Mouse (Mus musculus): ENCODE measurements at regions not wholly inside any gene's neighbourhood (a gene's known extent, or its start where the extent isn't known, plus 50 kb on each side); places are given as distances from the start of the nearest gene placed in this dataset.

DNA sequence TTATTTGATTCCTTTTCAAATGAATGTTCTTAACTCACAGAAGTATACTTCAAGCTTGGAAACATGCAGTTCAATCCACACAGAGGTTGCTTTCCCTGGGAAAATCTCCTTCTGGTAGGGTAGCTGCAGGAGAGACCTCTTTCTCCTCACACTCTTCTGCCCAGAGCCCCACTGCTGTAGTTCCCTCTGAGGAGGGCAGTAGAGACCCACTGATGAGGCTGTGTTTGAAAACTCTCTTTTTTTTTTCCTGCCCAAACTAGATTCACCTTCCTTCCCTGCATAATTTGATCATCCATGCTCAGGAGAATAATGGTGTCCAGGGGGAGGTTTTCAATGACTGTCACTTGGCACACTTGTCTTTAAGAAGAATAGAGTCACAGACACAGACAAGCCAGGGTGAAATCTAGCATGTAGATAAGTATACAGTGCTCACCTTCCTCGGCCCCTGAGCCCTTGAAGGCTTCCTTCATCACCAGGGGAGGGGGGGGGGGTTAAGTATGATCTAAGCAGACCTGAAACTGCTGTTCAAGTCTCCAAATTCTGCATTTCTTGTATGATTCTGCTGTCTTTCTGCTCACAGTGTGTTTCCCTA lies 457.3 kb upstream of the Nrsn1 start:
- H3K4me2 ChIP-seq (replicated peaks; ENCODE audit: low read depth): no peak overlapping the region
- no peak overlapping the region for H3K4me3 ChIP-seq (ENCODE audit: low read depth, low read length)
- H3K27me3 ChIP-seq (replicated peaks; ENCODE audit: control insufficient read depth, insufficient read depth, low read length): no peaks in the 10 kb centered on the region
- no peaks in the 10 kb centered on the region for H3K9me3 ChIP-seq (ENCODE audit: control insufficient read depth)
- ATAC-seq: no peak
- H3K9ac ChIP-seq (ENCODE audit: low read depth, low read length): no peak overlapping the region
- peak; percentile 58 for TF ChIP-seq CTCF (IDR thresholded peaks at IDR 0.05; ENCODE audit: low read depth)
- no peaks in the 10 kb centered on the region for H3K36me3 ChIP-seq (ENCODE audit: control insufficient read depth, insufficient read depth)
- 57% methylated on average over 1 of the region's 1 CpGs for WGBS
- no peaks in the 10 kb centered on the region for H3K4me1 ChIP-seq (replicated peaks; ENCODE audit: control insufficient read depth, insufficient read depth, low read length)
- no peak overlapping the region for H3K27ac ChIP-seq (ENCODE audit: low read depth, low read length)

DNA sequence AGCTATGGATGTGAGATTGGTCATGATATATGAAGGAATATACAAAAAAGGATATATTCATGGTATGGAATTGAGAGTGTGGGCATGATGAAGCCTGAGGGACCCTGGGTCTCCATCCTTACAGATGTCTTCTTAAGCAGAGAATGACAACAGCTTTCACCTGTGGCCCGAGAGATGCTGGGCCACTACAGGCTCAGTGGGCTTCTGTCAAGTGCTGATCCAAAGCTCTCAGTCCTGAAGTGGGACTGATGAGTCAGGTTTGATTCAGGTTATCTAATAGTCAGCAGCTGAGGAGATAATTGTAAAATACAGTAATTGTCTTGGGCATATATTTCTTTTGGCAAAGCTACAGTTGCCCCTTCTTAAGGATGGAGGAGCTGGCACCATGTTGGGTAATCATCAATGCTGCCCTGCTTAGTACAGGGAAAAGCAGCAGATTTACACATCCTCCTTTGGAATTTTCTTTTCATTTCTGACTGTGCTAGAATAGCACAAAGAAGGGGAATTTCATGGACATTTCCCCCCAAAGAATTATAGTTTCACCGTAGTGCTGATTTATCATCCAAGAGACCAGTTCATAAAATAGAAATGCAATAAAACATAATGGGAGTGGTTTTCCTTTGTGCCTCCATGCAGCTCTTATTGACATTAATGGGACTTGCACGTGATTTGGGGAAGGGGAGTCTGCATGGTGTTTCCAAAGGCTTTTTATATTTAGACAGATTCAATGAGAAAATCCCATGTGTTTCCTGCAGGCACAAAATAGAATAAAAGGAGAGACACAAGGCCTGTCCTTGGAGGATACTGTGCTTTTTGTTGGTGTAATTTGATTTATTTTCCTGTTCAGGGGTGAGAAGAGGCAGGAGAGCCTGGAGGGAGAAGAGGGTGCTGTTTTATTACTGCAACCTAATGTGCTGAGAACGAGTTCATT lies 452.6 kb upstream of the Nrsn1 start:
- Histone ChIP-seq H3K27me3 (replicated peaks; ENCODE audit: control insufficient read depth, insufficient read depth, low read length) (no peaks in the 10 kb centered on the region), H3K4me2 (replicated peaks; ENCODE audit: low read depth) (no peak overlapping the region), H3K9me3 (ENCODE audit: control insufficient read depth) (no peaks in the 10 kb centered on the region), H3K9ac (ENCODE audit: low read depth, low read length) (no peak overlapping the region), H3K27ac (ENCODE audit: low read depth, low read length) (no peak overlapping the region), H3K4me1 (replicated peaks; ENCODE audit: control insufficient read depth, insufficient read depth, low read length) (no peaks in the 10 kb centered on the region), H3K36me3 (ENCODE audit: control insufficient read depth, insufficient read depth) (no peaks in the 10 kb centered on the region), H3K4me3 (ENCODE audit: low read depth, low read length) (no peak overlapping the region)
- WGBS: 51% methylated on average over 4 of the region's 4 CpGs
- no peak for ATAC-seq
- TF ChIP-seq CTCF (IDR thresholded peaks at IDR 0.05; ENCODE audit: low read depth): no peak

DNA sequence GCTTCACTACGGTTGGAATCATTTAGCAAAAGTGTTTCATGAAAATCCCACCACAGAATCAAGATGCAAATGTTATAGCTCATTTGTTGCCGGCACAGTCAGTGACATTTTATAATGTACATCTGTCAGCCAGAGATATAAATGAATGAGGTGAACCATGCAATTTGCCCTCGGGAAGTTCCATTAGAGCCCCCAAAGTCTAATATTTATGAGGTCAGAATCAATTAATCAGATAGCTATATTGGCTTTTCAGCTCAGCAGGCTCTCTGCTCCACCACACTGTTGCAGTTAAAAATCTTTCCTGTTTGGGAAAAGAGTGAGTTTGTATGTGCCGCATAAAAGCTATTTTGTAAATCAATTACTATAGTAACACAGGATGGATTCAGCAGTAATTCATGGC lies 430.7 kb upstream of the Nrsn1 start:
- H3K9me3 ChIP-seq (ENCODE audit: control insufficient read depth): no peaks in the 10 kb centered on the region
- ATAC-seq: no peak
- H3K36me3 ChIP-seq (ENCODE audit: control insufficient read depth, insufficient read depth): no peaks in the 10 kb centered on the region
- no peak overlapping the region for H3K4me2 ChIP-seq (replicated peaks; ENCODE audit: low read depth)
- no peak for TF ChIP-seq CTCF (IDR thresholded peaks at IDR 0.05; ENCODE audit: low read depth)
- no peak overlapping the region for H3K27ac ChIP-seq (ENCODE audit: low read depth, low read length)
- H3K4me1 ChIP-seq (replicated peaks; ENCODE audit: control insufficient read depth, insufficient read depth, low read length): no peaks in the 10 kb centered on the region
- WGBS: 62% methylated on average over 4 of the region's 4 CpGs
- H3K4me3 ChIP-seq (ENCODE audit: low read depth, low read length): no peak overlapping the region
- H3K27me3 ChIP-seq (replicated peaks; ENCODE audit: control insufficient read depth, insufficient read depth, low read length): no peaks in the 10 kb centered on the region
- H3K9ac ChIP-seq (ENCODE audit: low read depth, low read length): no peak overlapping the region

DNA sequence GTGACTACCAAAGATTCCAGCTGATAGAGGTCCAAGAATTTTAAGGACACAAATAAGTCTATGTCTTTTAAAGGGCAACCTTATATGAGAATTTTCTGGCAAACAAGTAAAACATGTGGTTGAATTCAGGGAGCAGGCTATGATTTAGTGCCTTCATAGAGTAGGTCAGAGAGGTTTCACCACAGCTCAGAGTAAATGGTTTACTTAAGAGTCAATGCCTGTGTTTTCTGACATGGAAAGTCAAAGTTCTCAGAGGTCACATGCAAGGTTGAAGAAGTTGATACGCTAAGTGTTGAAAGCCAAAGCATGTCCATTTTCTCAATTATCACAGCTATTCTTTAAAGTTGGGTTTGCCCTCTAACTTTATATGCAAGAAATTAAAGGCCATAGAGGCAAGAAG lies 425.7 kb upstream of the Nrsn1 start:
- H3K9ac ChIP-seq (ENCODE audit: low read depth, low read length): no peak overlapping the region
- TF ChIP-seq CTCF (IDR thresholded peaks at IDR 0.05; ENCODE audit: low read depth): no peak
- 80% methylated on average over 1 of the region's 1 CpGs for WGBS

GRCm38 (mm10) chr13:25695017-25695604 lies 424.8 kb upstream of the Nrsn1 start:
- H3K4me1 ChIP-seq (replicated peaks; ENCODE audit: control insufficient read depth, insufficient read depth, low read length): no peaks in the 10 kb centered on the region
- H3K4me2 ChIP-seq (replicated peaks; ENCODE audit: low read depth): no peak overlapping the region
- H3K27me3 ChIP-seq (replicated peaks; ENCODE audit: control insufficient read depth, insufficient read depth, low read length): no peaks in the 10 kb centered on the region
- H3K4me3 ChIP-seq (ENCODE audit: low read depth, low read length): no peak overlapping the region
- ATAC-seq: no peak
- H3K9ac ChIP-seq (ENCODE audit: low read depth, low read length): no peak overlapping the region
- no peaks in the 10 kb centered on the region for H3K9me3 ChIP-seq (ENCODE audit: control insufficient read depth)
- TF ChIP-seq CTCF (IDR thresholded peaks at IDR 0.05; ENCODE audit: low read depth): no peak
- H3K36me3 ChIP-seq (ENCODE audit: control insufficient read depth, insufficient read depth): no peaks in the 10 kb centered on the region
- 87% methylated on average over 14 of the region's 14 CpGs for WGBS
- H3K27ac ChIP-seq (ENCODE audit: low read depth, low read length): no peak overlapping the region

More for the DNA sequence above, 425.7 kb upstream of the Nrsn1 start:
- Histone ChIP-seq H3K9me3 (ENCODE audit: control insufficient read depth) (no peaks in the 10 kb centered on the region), H3K27me3 (replicated peaks; ENCODE audit: control insufficient read depth, insufficient read depth, low read length) (no peaks in the 10 kb centered on the region), H3K4me2 (replicated peaks; ENCODE audit: low read depth) (no peak overlapping the region), H3K4me3 (ENCODE audit: low read depth, low read length) (no peak overlapping the region), H3K4me1 (replicated peaks; ENCODE audit: control insufficient read depth, insufficient read depth, low read length) (no peaks in the 10 kb centered on the region), H3K36me3 (ENCODE audit: control insufficient read depth, insufficient read depth) (no peaks in the 10 kb centered on the region), H3K27ac (ENCODE audit: low read depth, low read length) (no peak overlapping the region)
- no peak for ATAC-seq

DNA sequence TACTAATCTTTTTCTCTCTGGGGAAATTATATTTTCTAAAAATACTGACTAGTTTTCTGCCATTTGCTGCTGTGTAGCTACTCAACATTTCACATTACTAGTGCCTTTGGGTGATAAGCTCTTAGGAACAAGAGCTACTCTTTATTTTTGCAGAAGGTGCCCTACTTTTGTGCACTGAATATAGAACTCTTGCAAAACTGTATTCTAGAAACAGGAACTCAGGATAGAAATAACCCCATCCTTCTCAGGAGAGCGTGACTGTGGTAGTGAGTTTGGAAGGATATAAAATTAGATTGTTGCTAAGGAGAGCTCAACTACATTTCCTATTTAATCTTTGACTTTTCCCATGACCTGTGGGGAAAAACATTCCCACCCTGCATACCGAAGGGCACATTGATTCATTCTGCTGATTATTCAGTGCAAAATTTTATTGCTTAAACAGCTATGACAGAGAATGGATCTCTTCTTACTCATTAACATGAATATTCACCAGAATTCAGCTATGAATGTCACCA lies 408.0 kb upstream of the Nrsn1 start:
- no peak overlapping the region for H3K4me3 ChIP-seq (ENCODE audit: low read depth, low read length)
- 81% methylated on average over 2 of the region's 2 CpGs for WGBS
- H3K36me3 ChIP-seq (ENCODE audit: control insufficient read depth, insufficient read depth): no peaks in the 10 kb centered on the region
- no peaks in the 10 kb centered on the region for H3K4me1 ChIP-seq (replicated peaks; ENCODE audit: control insufficient read depth, insufficient read depth, low read length)
- no peak overlapping the region for H3K4me2 ChIP-seq (replicated peaks; ENCODE audit: low read depth)
- no peak for ATAC-seq
- H3K9ac ChIP-seq (ENCODE audit: low read depth, low read length): no peak overlapping the region
- no peaks in the 10 kb centered on the region for H3K9me3 ChIP-seq (ENCODE audit: control insufficient read depth)
- H3K27ac ChIP-seq (ENCODE audit: low read depth, low read length): no peak overlapping the region
- no peak for TF ChIP-seq CTCF (IDR thresholded peaks at IDR 0.05; ENCODE audit: low read depth)
- no peaks in the 10 kb centered on the region for H3K27me3 ChIP-seq (replicated peaks; ENCODE audit: control insufficient read depth, insufficient read depth, low read length)
